Mouse (Mus musculus) stomach, embryonic 16.5 days (tissue): ENCODE results near the gene Rabep1. TPM values are rescaled to one million over a fixed set of nuclear protein-coding genes. Genes with fewer than 3 reads are reported as not detected.

Experiments used
- ATAC-seq: fragments of 200-750 bp; cut with Nextera tagmentation; 2 replicates; pipeline ENCODE4 v1.8.0; 2017; ENCODE audit warnings: moderate number of reproducible peaks, moderate TSS enrichment; ENCODE audit not compliant: insufficient read depth, low FRiP score
- H3K27ac ChIP-seq: fragments of 300-500 bp; sonication (generic); 2 replicates; pipeline ENCODE4 v1.5.1; 2014; ENCODE audit warnings: low read length
- H3K27me3 ChIP-seq: fragments of 300-500 bp; sonication (generic); 2 replicates; pipeline ENCODE4 v1.6.1; 2014; ENCODE audit warnings: low read length, control low read depth, mixed read lengths; ENCODE audit not compliant: control insufficient read depth, insufficient read depth
- H3K36me3 ChIP-seq: fragments of 300-500 bp; sonication (generic); 2 replicates; pipeline ENCODE4 v1.6.1; 2014; ENCODE audit warnings: low read length; ENCODE audit not compliant: control insufficient read depth, insufficient read depth
- H3K4me1 ChIP-seq: fragments of 300-500 bp; sonication (generic); 2 replicates; pipeline ENCODE4 v1.6.1; 2014; ENCODE audit warnings: low read length, control low read depth, mixed read lengths; ENCODE audit not compliant: control insufficient read depth, insufficient read depth
- H3K4me2 ChIP-seq: fragments of 300-500 bp; sonication (generic); 2 replicates; pipeline ENCODE4 v1.6.1; 2014; ENCODE audit warnings: low read depth, low read length, mixed read lengths
- H3K4me3 ChIP-seq: fragments of 300-500 bp; sonication (generic); replicated peaks from 2 replicates; pipeline ENCODE4 v1.5.1; 2014; ENCODE audit warnings: mild to moderate bottlenecking, low read length
- H3K9ac ChIP-seq: fragments of 300-500 bp; sonication (generic); 2 replicates; pipeline ENCODE4 v1.6.1; 2014; ENCODE audit warnings: low read length
- H3K9me3 ChIP-seq: fragments of 300-500 bp; sonication (generic); replicated peaks from 2 replicates; pipeline ENCODE4 v1.6.1; 2016; ENCODE audit warnings: low read length, control low read depth; ENCODE audit not compliant: control insufficient read depth
- WGBS: fragments of 180-500 bp; shearing (Covaris S2); extraction: QIAGEN DNeasy Blood & Tissue Kit; methylation state at CpG from one replicate; pipeline ENCODE4 v1.1.7; 2014; 5-methylcytosine and 5-hydroxymethylcytosine counted together
- polyA plus RNA-seq: library from polyadenylated mRNA; unstranded; fragments of >200 nt; fragmentation: Nextera tagmentation; extraction: Ambion mirVana; gene quantifications from 2 replicates; pipeline ENCODE4 v1.2.1, GENCODE M21; 2015

Rabep1 gene
- polyA plus RNA-seq, 1 experiment from 2014 or later, result 27.5 TPM

DNA sequence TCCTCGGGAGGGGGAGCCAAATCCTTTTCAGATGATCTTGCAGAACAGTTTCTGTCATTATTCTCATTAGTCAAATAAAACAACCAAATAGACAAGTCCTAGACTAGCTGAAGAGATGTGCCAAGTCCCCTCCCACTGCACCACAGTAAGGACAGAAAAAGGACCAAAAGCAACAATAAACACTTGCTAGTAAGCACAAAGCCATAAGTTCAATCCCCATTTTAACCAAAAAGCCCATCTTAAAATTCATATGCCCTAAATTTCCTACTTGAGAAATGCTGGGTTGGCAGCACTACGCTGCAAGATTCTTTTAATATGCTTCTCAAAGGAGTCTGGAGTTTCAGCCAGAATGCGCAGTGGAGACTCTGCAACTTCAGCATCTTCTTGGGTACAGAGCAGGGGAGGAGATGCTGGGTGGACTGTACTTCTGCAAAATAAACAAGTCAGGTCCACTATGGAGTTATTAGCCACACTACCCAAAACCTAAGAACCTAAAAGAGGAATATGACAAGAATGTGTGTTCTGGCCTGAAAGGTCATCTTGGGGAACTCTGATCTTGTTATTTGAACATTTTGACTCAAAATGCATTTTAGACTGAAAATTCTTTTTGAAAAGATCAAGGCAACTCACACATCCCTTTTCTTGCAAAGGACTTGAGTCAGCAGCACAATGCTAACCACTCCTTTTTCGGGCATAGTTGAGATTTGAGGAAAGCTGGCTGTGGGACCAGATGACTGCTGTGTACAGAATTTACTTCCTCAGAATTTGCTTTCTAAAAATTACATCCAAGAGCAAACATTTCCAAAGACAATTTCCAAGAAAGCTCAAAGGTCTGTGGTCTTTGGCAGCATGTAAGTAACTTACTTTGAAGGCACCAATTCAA is 100.6 kb downstream of the Rabep1 start:
- peaks cover 40% of the 10 kb centered on the region for H3K36me3 ChIP-seq
- H3K9me3 ChIP-seq, result no peaks in the 10 kb centered on the region
- ATAC-seq, result no peak
- H3K4me1 ChIP-seq, result no peaks in the 10 kb centered on the region
- H3K27ac ChIP-seq, result no peak overlapping the region
- no peak overlapping the region for H3K9ac ChIP-seq
- H3K4me3 ChIP-seq, result no peak overlapping the region
- no peak overlapping the region for H3K4me2 ChIP-seq
- H3K27me3 ChIP-seq, result no peaks in the 10 kb centered on the region
- WGBS, result 82% methylated on average over 4 of the region's 4 CpGs

DNA sequence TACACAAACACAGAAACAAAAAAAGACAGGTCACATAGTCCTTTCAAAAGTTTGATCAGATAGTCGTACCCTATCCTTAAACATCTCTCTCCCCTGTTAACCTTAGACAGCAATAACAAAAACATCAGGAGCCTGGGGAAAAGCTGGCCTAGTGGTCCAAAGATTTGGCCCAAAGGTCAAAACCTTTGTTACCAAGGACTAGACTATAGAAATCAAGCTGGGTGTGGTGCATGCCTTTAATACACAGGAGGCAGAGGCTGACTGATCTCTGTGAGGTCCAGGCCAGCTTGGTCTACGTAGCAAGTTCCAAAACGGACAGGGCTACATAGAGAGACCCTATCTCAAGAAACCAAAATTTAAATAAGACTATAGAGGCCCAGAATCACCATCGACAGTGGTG is 110.1 kb downstream of the Rabep1 start:
- Histone ChIP-seq H3K9ac (no peak overlapping the region), H3K27ac (no peak overlapping the region), H3K4me3 (no peak overlapping the region), H3K27me3 (no peaks in the 10 kb centered on the region), H3K4me2 (no peak overlapping the region), H3K4me1 (no peaks in the 10 kb centered on the region), H3K9me3 (no peaks in the 10 kb centered on the region), H3K36me3 (peaks cover 37% of the 10 kb centered on the region)
- WGBS, result 94% methylated on average over 4 of the region's 4 CpGs
- no peak for ATAC-seq

DNA sequence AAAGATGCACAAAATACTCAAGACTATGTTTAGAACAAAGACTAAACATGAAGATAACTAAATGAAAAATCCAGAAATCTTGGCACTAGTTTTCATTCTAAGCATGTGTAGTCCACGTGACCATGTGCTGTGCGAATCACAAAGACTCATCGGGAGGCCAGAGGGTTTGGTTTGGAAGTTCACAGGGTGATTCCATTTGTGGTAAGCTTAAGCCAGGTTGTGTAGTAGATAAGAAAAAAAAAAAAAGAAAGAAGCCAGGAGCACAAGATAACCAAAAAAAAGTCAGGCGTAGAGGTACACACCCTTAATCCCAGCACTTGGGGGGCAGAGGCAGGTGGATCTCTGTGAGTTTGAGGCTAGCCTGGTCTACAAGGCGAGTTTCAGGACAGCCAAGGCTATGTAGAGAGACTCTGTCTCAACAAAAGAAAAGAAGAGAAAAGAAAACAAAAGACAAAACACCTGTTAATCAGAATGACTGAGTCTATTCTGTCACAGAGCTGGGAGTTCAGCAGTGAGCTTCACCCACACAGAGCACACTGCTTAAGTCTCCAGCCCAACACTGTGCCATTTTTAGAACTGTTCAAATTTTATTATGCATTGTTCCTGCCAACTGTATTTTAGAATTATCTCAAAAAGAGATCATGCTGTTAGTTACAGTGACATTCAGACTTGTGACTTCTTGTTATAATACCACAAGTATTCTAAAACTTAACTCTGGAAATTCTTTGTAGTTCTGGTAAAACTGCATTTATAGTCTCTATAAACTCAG is 116.4 kb downstream of the Rabep1 start:
- Histone ChIP-seq H3K9me3 (no peaks in the 10 kb centered on the region), H3K9ac (no peak overlapping the region), H3K4me3 (no peak overlapping the region), H3K4me1 (no peaks in the 10 kb centered on the region), H3K27me3 (no peaks in the 10 kb centered on the region), H3K4me2 (no peak overlapping the region), H3K36me3 (peaks cover 38% of the 10 kb centered on the region), H3K27ac (no peak overlapping the region)
- no peak for ATAC-seq
- 81% methylated on average over 5 of the region's 5 CpGs for WGBS

DNA sequence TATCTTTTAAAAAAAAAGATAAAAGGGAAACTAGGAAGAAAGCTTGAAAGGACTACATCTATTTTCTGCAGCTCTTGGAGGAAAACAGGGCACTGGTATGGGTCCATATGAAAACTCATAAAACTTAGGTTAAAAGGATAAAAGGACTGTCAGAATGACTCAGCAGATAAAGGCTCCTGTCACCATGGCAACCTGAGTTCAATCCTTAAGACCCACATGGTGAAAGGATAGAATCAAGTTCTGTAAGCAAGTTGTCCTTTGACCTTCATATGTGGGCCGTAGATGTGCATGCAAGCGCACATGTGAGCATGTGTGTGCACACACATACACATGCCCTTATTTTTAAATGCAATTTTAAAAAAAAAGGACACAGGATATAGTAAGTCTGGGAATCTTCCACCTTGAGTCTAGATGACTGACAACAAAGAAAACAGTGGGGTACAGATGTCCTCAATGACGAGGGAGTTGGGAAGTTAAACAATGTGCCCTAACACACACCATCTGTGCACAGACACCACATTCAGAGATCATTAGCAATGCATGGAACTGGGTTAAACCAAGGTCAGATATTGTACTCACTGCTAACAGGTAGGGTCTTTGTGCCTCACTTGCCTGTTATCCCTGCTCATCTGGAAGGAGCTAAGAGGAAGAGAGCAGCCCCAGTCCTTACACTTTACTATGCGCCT is 119.8 kb downstream of the Rabep1 start:
- no peaks in the 10 kb centered on the region for H3K9me3 ChIP-seq
- no peak overlapping the region for H3K4me2 ChIP-seq
- H3K4me1 ChIP-seq, result peaks cover 9% of the 10 kb centered on the region
- no peaks in the 10 kb centered on the region for H3K27me3 ChIP-seq
- no peak overlapping the region for H3K27ac ChIP-seq
- no peak overlapping the region for H3K9ac ChIP-seq
- ATAC-seq, result no peak
- peaks cover 22% of the 10 kb centered on the region for H3K36me3 ChIP-seq
- no peak overlapping the region for H3K4me3 ChIP-seq
- WGBS, result 82% methylated on average over 4 of the region's 4 CpGs

DNA sequence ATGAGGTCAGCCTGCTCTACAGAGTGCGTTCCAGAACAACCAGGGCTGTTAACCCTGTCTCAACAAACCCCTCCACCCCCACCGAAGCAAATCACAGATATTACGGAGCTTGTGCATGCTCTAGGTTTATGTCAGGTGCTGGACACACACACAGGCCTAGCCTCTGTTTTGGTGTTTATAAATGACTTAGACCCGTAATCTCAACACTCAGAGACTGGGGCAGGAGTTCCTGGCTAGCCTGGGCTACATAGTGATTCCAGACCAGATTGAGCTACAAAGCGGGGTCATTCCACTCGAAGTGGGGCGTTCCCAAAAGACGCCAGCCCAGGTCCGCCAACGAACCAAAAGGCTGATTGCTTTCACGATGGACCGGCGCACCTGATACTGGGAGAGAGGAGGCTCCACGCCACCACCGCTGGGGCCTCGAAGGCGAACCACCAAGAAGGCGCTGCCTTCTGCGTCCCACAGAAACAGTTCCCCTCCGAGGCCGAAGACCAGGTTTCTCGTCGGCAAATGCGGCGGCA is 124.8 kb downstream of the Rabep1 start:
- Histone ChIP-seq H3K27ac (peak overlapping the region; percentile 86), H3K9ac (peak overlapping the region; percentile 84), H3K4me2 (peak overlapping the region; percentile 95), H3K4me3 (peak overlapping the region; percentile 73), H3K9me3 (no peaks in the 10 kb centered on the region), H3K4me1 (peaks cover 16% of the 10 kb centered on the region), H3K27me3 (no peaks in the 10 kb centered on the region), H3K36me3 (peaks cover 15% of the 10 kb centered on the region)
- ATAC-seq, result peak; percentile 3; the same call in 1 of the 2 replicates
- WGBS, result under 1% methylated on average over 25 of the region's 25 CpGs

DNA sequence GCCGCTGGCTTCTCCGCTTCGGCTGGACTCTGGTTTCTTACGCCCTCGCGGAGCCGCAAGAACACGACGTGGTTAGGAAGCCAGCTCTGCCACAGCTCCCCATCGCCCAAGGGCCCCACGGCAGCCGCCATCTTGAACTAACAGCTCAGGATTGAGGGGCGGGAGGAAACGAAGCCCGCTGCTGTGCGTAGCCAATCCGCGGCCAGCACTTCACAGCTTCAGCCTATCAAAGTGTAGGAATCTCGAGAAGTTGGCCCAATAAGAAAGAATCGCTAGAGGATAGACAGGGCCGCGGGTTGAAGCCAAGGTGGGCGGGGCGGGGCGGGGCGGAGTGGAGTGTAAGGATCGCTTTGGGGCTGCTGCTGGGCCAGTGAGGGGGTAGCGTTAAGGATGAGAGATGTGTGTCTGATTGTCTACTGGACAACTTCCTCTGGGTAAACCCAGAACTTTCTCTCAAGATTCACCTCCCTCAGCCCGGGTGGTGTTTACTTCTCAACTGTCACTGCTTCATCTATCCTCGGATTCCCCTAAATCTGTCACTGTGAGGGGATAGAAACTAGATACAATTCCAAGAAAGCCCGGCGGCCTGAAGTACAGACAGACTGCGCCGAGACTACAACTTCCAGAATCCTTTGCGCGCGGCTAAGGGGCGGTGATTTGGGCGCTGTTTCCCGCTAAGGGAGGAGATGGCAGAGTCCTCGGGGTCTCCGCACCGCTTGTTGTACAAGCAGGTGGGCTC is 125.4 kb downstream of the Rabep1 start, which contains the start of the genes Nup88 and Rpain:
Gene Nup88 (minus strand): TSS at position 153 of the 739 bp plus-strand sequence.
Gene Rpain (plus strand): TSS at position 393 of the 739 bp plus-strand sequence.
- peak within 1 kb of the TSS; percentile 73 for H3K4me3 ChIP-seq
- peaks cover 10% of the 10 kb centered on the region for H3K36me3 ChIP-seq
- no peaks in the 10 kb centered on the region for H3K27me3 ChIP-seq
- peak within 1 kb of the TSS; percentile 91 for H3K27ac ChIP-seq
- WGBS, result under 1% methylated on average over 43 of the region's 43 CpGs
- no peaks in the 10 kb centered on the region for H3K9me3 ChIP-seq
- peaks cover 16% of the 10 kb centered on the region for H3K4me1 ChIP-seq
- peak; percentile 98 for ATAC-seq
- H3K4me2 ChIP-seq, result peak within 1 kb of the TSS; percentile 95
- H3K9ac ChIP-seq, result peak within 1 kb of the TSS; percentile 84

DNA sequence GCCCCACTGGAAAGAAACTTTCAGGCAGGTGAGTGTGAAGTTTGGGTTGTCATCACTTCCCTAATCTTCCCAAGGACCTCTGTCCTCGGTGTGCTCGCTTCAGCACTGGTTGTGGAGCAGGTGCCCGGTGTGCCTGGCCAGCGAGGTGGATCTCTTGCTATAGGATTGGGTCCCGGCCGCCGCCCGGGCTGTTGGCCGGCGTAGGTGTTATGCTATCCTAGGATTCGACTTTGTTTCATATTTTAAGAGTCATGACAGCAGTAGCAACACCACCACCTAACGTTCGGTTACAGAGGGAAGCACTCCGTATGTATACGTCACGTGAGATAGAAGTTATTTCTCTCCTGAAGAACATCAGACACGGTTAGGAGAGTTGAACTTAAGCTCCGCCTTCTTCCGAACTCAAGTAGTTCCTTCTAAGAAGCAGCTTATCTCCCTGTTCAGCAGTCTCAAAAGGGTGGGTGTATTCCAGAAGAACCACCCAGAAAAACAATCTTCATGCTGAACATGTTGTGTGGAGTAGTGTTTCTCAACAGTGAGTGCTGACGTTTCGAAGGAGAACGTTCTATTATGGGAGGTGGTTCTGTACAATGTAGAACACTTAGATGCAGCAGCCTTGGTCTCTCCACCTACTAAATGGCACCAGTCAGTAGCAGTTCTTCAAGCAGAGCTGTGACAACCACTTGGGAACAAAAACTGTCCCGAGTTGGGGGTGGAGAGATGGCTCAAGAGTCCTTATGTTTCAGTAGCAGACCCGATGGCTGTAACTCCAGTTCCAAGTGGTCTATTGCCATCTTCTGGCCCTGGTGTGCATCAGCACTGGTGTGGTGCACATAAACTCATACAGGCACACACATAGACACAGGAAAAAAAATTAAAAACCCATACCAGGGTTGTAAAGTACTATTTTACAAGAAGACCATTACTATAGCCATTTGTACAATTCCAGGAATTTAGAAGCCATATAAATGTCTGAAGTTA is 126.3 kb downstream of the Rabep1 start:
- H3K9me3 ChIP-seq, result no peaks in the 10 kb centered on the region
- peak overlapping the region; percentile 76 for H3K4me2 ChIP-seq
- peak overlapping the region; percentile 91 for H3K27ac ChIP-seq
- peak overlapping the region; percentile 72 for H3K9ac ChIP-seq
- WGBS, result 16% methylated on average over 24 of the region's 24 CpGs
- no peak; the same call in 1 of the 2 replicates for ATAC-seq
- H3K4me1 ChIP-seq, result peaks cover 16% of the 10 kb centered on the region
- H3K27me3 ChIP-seq, result no peaks in the 10 kb centered on the region
- H3K36me3 ChIP-seq, result peaks cover 1% of the 10 kb centered on the region; the same call in 1 of the 2 replicates
- peak overlapping the region; percentile 73 for H3K4me3 ChIP-seq
